Mouse (Mus musculus): Measurements from ENCODE around the gene Fam117b. TPM values are rescaled to one million over a fixed set of nuclear protein-coding genes. Genes with fewer than 3 reads are reported as not detected.

Gene Fam117b
- polyA plus RNA-seq, 1 experiment from 2014 or later = 1.8 TPM

- Histone ChIP-seq H3K9ac (replicated peaks) (no peak overlapping the region), H3K4me1 (ENCODE audit: insufficient read depth) (peaks cover 5% of the 10 kb centered on the region; the same call in 1 of the 2 replicates), H3K9me3 (ENCODE audit: low read length) (no peaks in the 10 kb centered on the region), H3K27me3 (ENCODE audit: insufficient read depth, low read length) (no peaks in the 10 kb centered on the region), H3K4me2 (ENCODE audit: low read depth, low read length) (no peak overlapping the region), H3K27ac (ENCODE audit: low read depth) (no peak overlapping the region), H3K4me3 (ENCODE audit: low read depth, low read length) (no peak overlapping the region), H3K36me3 (replicated peaks; ENCODE audit: insufficient read depth, low read length) (no peaks in the 10 kb centered on the region)
- no peak for DNase-seq
- ATAC-seq = no peak
- TF ChIP-seq EP300 (IDR thresholded peaks at IDR 0.05; ENCODE audit: low read depth) (no peak), CTCF (IDR thresholded peaks at IDR 0.05; ENCODE audit: low read depth) (no peak)
Measured at GRCm38 (mm10) chr1:59918075-59918474, 5.3 kb downstream of the Fam117b start.

GRCm38 (mm10) chr1:59923201-59923600, 10.4 kb downstream of the Fam117b start:
- Histone ChIP-seq H3K4me1 (ENCODE audit: insufficient read depth) (no peaks in the 10 kb centered on the region), H3K36me3 (replicated peaks; ENCODE audit: insufficient read depth, low read length) (no peaks in the 10 kb centered on the region), H3K27me3 (ENCODE audit: insufficient read depth, low read length) (no peaks in the 10 kb centered on the region), H3K9ac (replicated peaks) (no peak overlapping the region), H3K4me3 (ENCODE audit: low read depth, low read length) (no peak overlapping the region), H3K9me3 (ENCODE audit: low read length) (no peaks in the 10 kb centered on the region), H3K4me2 (ENCODE audit: low read depth, low read length) (0 out of 2 replicates have a peak overlapping the region, but pooled peaks have one; percentile 11), H3K27ac (ENCODE audit: low read depth) (0 out of 2 replicates have a peak overlapping the region, but pooled peaks have one; percentile 22)
- WGBS (ENCODE audit: insufficient replicate concordance) = 33% methylated on average over 1 of the region's 1 CpGs
- ATAC-seq = no peak
- no peak for DNase-seq
- peak; percentile 14; the same call in 1 of the 2 replicates for TF ChIP-seq EP300 (IDR thresholded peaks at IDR 0.05; ENCODE audit: low read depth)
- no peak for TF ChIP-seq CTCF (IDR thresholded peaks at IDR 0.05; ENCODE audit: low read depth)

- Histone ChIP-seq H3K4me2 (ENCODE audit: low read depth, low read length) (0 out of 2 replicates have a peak overlapping the region, but pooled peaks have one; percentile 11), H3K9me3 (ENCODE audit: low read length) (no peaks in the 10 kb centered on the region), H3K4me1 (ENCODE audit: insufficient read depth) (no peaks in the 10 kb centered on the region), H3K4me3 (ENCODE audit: low read depth, low read length) (no peak overlapping the region), H3K36me3 (replicated peaks; ENCODE audit: insufficient read depth, low read length) (no peaks in the 10 kb centered on the region), H3K27me3 (ENCODE audit: insufficient read depth, low read length) (no peaks in the 10 kb centered on the region), H3K27ac (ENCODE audit: low read depth) (no peak overlapping the region), H3K9ac (replicated peaks) (no peak overlapping the region)
- no peak for ATAC-seq
- TF ChIP-seq EP300 (IDR thresholded peaks at IDR 0.05; ENCODE audit: low read depth) (no peak), CTCF (IDR thresholded peaks at IDR 0.05; ENCODE audit: low read depth) (no peak)
- 83% methylated on average over 1 of the region's 1 CpGs for WGBS (ENCODE audit: insufficient replicate concordance)
- DNase-seq = no peak
Measured at GRCm38 (mm10) chr1:59923673-59924072, 10.9 kb downstream of the Fam117b start.

GRCm38 (mm10) chr1:59924411-59924810, 11.6 kb downstream of the Fam117b start:
- Histone ChIP-seq H3K4me3 (ENCODE audit: low read depth, low read length) (no peak overlapping the region), H3K9ac (replicated peaks) (no peak overlapping the region), H3K36me3 (replicated peaks; ENCODE audit: insufficient read depth, low read length) (no peaks in the 10 kb centered on the region), H3K4me2 (ENCODE audit: low read depth, low read length) (no peak overlapping the region), H3K9me3 (ENCODE audit: low read length) (no peaks in the 10 kb centered on the region), H3K27me3 (ENCODE audit: insufficient read depth, low read length) (no peaks in the 10 kb centered on the region), H3K27ac (ENCODE audit: low read depth) (no peak overlapping the region), H3K4me1 (ENCODE audit: insufficient read depth) (no peaks in the 10 kb centered on the region)
- no peak for ATAC-seq
- DNase-seq = no peak
- TF ChIP-seq CTCF (IDR thresholded peaks at IDR 0.05; ENCODE audit: low read depth) (no peak), EP300 (IDR thresholded peaks at IDR 0.05; ENCODE audit: low read depth) (no peak)
- 74% methylated on average over 2 of the region's 2 CpGs for WGBS (ENCODE audit: insufficient replicate concordance)

- no peak overlapping the region for H3K4me3 ChIP-seq (ENCODE audit: low read depth, low read length)
- no peak overlapping the region for H3K9ac ChIP-seq (replicated peaks)
- WGBS (ENCODE audit: insufficient replicate concordance) = 81% methylated on average over 3 of the region's 3 CpGs
- ATAC-seq (no peak), DNase-seq (no peak)
- no peak overlapping the region for H3K4me2 ChIP-seq (ENCODE audit: low read depth, low read length)
- no peaks in the 10 kb centered on the region for H3K36me3 ChIP-seq (replicated peaks; ENCODE audit: insufficient read depth, low read length)
- no peak overlapping the region for H3K27ac ChIP-seq (ENCODE audit: low read depth)
- TF ChIP-seq CTCF (IDR thresholded peaks at IDR 0.05; ENCODE audit: low read depth) (no peak), EP300 (IDR thresholded peaks at IDR 0.05; ENCODE audit: low read depth) (no peak)
- H3K4me1 ChIP-seq (ENCODE audit: insufficient read depth) = no peaks in the 10 kb centered on the region
- no peaks in the 10 kb centered on the region for H3K9me3 ChIP-seq (ENCODE audit: low read length)
- H3K27me3 ChIP-seq (ENCODE audit: insufficient read depth, low read length) = no peaks in the 10 kb centered on the region
Measured at GRCm38 (mm10) chr1:59926021-59926672, 13.3 kb downstream of the Fam117b start.

- H3K4me1 ChIP-seq (ENCODE audit: insufficient read depth) = no peaks in the 10 kb centered on the region
- H3K27ac ChIP-seq (ENCODE audit: low read depth) = no peak overlapping the region
- 82% methylated on average over 2 of the region's 2 CpGs for WGBS (ENCODE audit: insufficient replicate concordance)
- no peak overlapping the region for H3K4me2 ChIP-seq (ENCODE audit: low read depth, low read length)
- H3K4me3 ChIP-seq (ENCODE audit: low read depth, low read length) = no peak overlapping the region
- no peak for TF ChIP-seq EP300 (IDR thresholded peaks at IDR 0.05; ENCODE audit: low read depth)
- no peak for TF ChIP-seq CTCF (IDR thresholded peaks at IDR 0.05; ENCODE audit: low read depth)
- no peak for ATAC-seq
- H3K27me3 ChIP-seq (ENCODE audit: insufficient read depth, low read length) = no peaks in the 10 kb centered on the region
- H3K9ac ChIP-seq (replicated peaks) = no peak overlapping the region
- no peak for DNase-seq
- no peaks in the 10 kb centered on the region for H3K36me3 ChIP-seq (replicated peaks; ENCODE audit: insufficient read depth, low read length)
- H3K9me3 ChIP-seq (ENCODE audit: low read length) = no peaks in the 10 kb centered on the region
Measured at GRCm38 (mm10) chr1:59927131-59927680, 14.4 kb downstream of the Fam117b start.
